Mouse (Mus musculus): ENCODE measurements around the gene Myh7b. TPM values are rescaled to one million over a fixed set of nuclear protein-coding genes. Genes with fewer than 3 reads are reported as not detected.

Myh7b gene
- polyA plus RNA-seq, 1 experiment from 2014 or later = 0.54 TPM

DNA sequence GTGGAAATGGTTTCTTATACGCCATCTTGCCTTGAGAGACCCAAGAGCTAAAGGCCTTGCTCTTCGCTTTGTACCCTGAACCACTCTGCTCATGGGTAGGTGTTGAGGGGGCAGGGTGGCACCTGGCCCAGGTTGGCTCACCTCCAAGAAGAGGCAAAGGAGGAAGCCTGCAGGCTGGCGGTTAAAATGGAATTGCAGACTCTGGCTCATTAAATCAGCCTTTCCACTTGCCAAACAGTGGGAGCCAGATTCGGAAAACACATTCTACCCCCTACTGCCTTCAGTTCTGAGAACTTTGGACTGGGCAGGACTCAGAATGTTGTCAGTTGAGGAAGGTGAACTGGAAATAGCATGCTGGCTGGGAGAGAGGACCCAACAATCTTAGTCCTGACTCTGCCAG lies 36.3 kb upstream of the Myh7b start:
- DNase-seq (ENCODE audit: low spot score) (no peak), ATAC-seq (no peak)
- H3K4me1 ChIP-seq (ENCODE audit: insufficient read depth, low read depth, low read length) = peaks cover 4% of the 10 kb centered on the region; the same call in 1 of the 2 replicates
- no peak overlapping the region for H3K4me2 ChIP-seq (replicated peaks; ENCODE audit: low read depth, low read length)
- no peaks in the 10 kb centered on the region for H3K27me3 ChIP-seq (replicated peaks; ENCODE audit: insufficient read depth, low read length)
- H3K9ac ChIP-seq (replicated peaks; ENCODE audit: low read depth) = no peak overlapping the region
- H3K36me3 ChIP-seq (ENCODE audit: insufficient read depth, low read length) = no peaks in the 10 kb centered on the region
- no peaks in the 10 kb centered on the region for H3K9me3 ChIP-seq (ENCODE audit: low read length)
- no peak overlapping the region for H3K27ac ChIP-seq (ENCODE audit: low read length)
- H3K4me3 ChIP-seq (ENCODE audit: low read depth, low read length) = no peak overlapping the region
- 73% methylated on average over 4 of the region's 4 CpGs for WGBS
- TF ChIP-seq CTCF (IDR thresholded peaks at IDR 0.05) (no peak), EP300 (IDR thresholded peaks at IDR 0.05) (no peak)

DNA sequence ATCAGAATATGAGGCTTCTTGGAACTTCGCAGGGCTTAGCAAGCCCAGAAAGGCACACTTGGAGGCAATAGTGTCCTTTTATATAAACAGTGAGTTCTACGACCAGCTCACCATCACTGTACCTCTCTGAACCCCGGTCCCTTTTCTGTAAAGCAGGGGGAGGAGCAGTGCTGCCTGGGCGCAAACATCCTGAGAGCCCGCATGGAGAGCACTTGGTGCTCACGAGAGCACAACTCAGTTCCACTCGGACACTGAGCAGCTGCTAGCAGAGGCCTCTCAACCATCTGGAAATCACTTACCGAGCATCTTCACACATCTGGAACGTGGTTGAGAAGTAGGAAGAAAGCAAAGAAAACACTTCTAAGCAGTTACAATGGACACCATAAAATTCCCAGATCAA lies 34.4 kb upstream of the Myh7b start:
- WGBS = 60% methylated on average over 9 of the region's 9 CpGs
- Histone ChIP-seq H3K4me2 (replicated peaks; ENCODE audit: low read depth, low read length) (no peak overlapping the region), H3K27ac (ENCODE audit: low read length) (no peak overlapping the region), H3K4me3 (ENCODE audit: low read depth, low read length) (no peak overlapping the region), H3K27me3 (replicated peaks; ENCODE audit: insufficient read depth, low read length) (no peaks in the 10 kb centered on the region), H3K36me3 (ENCODE audit: insufficient read depth, low read length) (no peaks in the 10 kb centered on the region), H3K4me1 (ENCODE audit: insufficient read depth, low read depth, low read length) (peaks cover 4% of the 10 kb centered on the region; the same call in 1 of the 2 replicates), H3K9me3 (ENCODE audit: low read length) (no peaks in the 10 kb centered on the region), H3K9ac (replicated peaks; ENCODE audit: low read depth) (no peak overlapping the region)
- TF ChIP-seq EP300 (IDR thresholded peaks at IDR 0.05) (no peak), CTCF (IDR thresholded peaks at IDR 0.05) (no peak)
- ATAC-seq (peak; percentile 70), DNase-seq (ENCODE audit: low spot score) (peak; percentile 48)

DNA sequence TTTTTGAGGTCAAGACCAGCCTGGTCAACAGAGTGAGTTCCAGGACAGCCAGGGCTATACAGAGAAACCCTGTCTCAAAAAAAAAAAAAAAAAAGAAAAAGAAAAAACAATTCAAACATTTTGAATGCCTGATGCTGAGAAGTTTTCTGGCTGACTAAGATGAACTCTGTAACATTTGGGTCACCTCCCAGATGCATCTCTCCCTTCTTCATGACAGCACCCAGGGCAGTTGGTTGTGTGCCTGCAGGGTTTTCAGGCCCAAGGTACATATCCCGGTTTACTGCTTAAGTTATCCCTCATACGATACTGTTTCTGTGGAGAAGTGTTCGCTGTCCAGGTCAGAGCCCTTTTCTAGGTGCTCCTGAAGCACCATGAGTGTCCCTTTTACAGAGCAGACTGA lies 30.7 kb upstream of the Myh7b start:
- Histone ChIP-seq H3K27me3 (replicated peaks; ENCODE audit: insufficient read depth, low read length) (no peaks in the 10 kb centered on the region), H3K4me1 (ENCODE audit: insufficient read depth, low read depth, low read length) (0 out of 2 replicates have a peak, but pooled peaks cover 3% of the 10 kb centered on the region), H3K4me2 (replicated peaks; ENCODE audit: low read depth, low read length) (no peak overlapping the region), H3K36me3 (ENCODE audit: insufficient read depth, low read length) (no peaks in the 10 kb centered on the region), H3K27ac (ENCODE audit: low read length) (no peak overlapping the region), H3K9me3 (ENCODE audit: low read length) (no peaks in the 10 kb centered on the region), H3K9ac (replicated peaks; ENCODE audit: low read depth) (no peak overlapping the region), H3K4me3 (ENCODE audit: low read depth, low read length) (no peak overlapping the region)
- ATAC-seq (no peak), DNase-seq (ENCODE audit: low spot score) (no peak)
- TF ChIP-seq EP300 (IDR thresholded peaks at IDR 0.05) (no peak), CTCF (IDR thresholded peaks at IDR 0.05) (no peak)
- 88% methylated on average over 3 of the region's 3 CpGs for WGBS

DNA sequence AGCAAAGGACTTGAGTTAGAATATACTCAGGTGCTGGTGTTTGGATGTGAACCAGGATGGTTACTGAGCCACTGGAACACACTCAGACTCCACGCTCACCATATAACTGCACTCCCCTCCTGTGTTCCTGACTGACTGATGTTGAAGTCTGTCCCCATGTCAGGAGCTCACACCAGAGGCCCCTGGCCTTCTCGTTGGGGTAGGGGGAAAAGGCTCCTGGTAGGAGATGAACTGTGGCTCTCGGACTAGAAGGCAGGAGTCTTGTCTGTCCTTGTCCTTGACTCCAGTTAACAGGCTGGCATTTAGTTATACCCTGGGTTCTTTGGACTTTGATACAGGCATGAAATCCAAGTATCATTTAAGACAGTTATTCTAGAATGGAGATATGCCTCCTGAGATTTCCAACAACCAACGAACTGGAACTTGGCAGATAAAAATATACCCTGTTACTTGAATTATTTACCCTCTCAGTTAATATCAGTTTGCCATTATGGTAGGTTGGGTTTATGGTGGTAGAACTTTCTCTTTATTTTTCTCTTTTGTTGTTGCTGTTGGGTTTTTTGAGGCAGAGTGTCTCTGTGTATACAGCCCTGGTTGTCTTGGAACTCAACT lies 28.5 kb upstream of the Myh7b start:
- WGBS = 75% methylated on average over 4 of the region's 4 CpGs
- no peak for ATAC-seq
- H3K4me3 ChIP-seq (ENCODE audit: low read depth, low read length) = no peak overlapping the region

DNA sequence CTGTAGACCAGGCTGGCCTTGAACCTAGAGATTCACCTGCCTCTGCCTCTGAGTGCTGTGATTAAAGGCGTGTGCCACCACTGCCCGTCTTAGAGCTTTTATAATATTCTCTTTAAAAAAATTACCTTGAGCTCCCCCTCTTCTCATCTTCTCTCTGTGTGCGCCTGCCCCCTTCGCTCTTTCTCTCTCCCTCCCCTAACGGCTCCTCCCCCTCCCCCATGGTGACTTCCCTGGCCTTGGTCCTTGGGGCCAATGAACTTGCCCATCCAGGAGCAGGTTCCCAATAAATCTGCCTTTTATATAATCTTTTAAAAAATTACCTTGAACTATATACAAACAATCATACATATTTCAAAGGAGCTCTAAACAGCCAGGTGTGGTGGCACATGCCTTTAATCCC lies 28.0 kb upstream of the Myh7b start:
- no peak for ATAC-seq
- Histone ChIP-seq H3K4me1 (ENCODE audit: insufficient read depth, low read depth, low read length) (0 out of 2 replicates have a peak, but pooled peaks cover 3% of the 10 kb centered on the region), H3K4me3 (ENCODE audit: low read depth, low read length) (no peak overlapping the region), H3K9ac (replicated peaks; ENCODE audit: low read depth) (no peak overlapping the region), H3K27me3 (replicated peaks; ENCODE audit: insufficient read depth, low read length) (no peaks in the 10 kb centered on the region), H3K36me3 (ENCODE audit: insufficient read depth, low read length) (no peaks in the 10 kb centered on the region), H3K27ac (ENCODE audit: low read length) (no peak overlapping the region), H3K9me3 (ENCODE audit: low read length) (no peaks in the 10 kb centered on the region), H3K4me2 (replicated peaks; ENCODE audit: low read depth, low read length) (no peak overlapping the region)
- 89% methylated on average over 5 of the region's 5 CpGs for WGBS
- TF ChIP-seq EP300 (IDR thresholded peaks at IDR 0.05) (no peak), CTCF (IDR thresholded peaks at IDR 0.05) (no peak)
- DNase-seq (ENCODE audit: low spot score) = no peak

More for the DNA sequence above, 28.5 kb upstream of the Myh7b start:
- Histone ChIP-seq H3K27me3 (replicated peaks; ENCODE audit: insufficient read depth, low read length) (no peaks in the 10 kb centered on the region), H3K9me3 (ENCODE audit: low read length) (no peaks in the 10 kb centered on the region), H3K4me2 (replicated peaks; ENCODE audit: low read depth, low read length) (no peak overlapping the region), H3K27ac (ENCODE audit: low read length) (no peak overlapping the region), H3K36me3 (ENCODE audit: insufficient read depth, low read length) (no peaks in the 10 kb centered on the region), H3K9ac (replicated peaks; ENCODE audit: low read depth) (no peak overlapping the region), H3K4me1 (ENCODE audit: insufficient read depth, low read depth, low read length) (0 out of 2 replicates have a peak, but pooled peaks cover 3% of the 10 kb centered on the region)
- TF ChIP-seq CTCF (IDR thresholded peaks at IDR 0.05) (no peak), EP300 (IDR thresholded peaks at IDR 0.05) (no peak)
- no peak for DNase-seq (ENCODE audit: low spot score)

DNA sequence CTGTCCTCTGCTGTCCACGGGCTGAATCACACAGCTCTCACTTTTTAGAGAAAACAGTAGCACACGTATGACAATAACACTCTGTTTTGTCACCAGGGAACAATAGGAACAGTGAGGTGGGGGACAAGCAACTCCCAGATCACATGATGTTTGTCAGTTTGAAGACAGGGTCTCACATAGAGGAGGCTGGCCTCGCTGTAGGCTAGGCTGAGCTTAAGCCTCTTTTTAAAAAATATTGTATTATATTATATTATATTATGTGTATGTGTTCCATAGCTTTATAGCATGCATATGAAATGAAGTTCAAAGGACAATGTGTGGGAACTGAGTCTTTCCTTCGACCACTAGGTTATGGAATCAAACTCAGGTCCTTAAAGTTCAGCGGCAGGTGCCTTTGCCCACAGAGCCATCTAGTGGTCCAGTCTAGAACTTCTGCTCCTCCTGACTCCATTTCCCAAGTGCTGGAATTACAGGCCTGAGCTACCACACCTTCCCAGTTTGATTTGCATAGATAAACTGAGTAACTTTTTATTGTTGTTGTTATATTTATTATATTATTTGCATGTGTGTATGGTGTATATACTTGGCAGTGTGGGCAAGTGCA lies 27.0 kb upstream of the Myh7b start:
- no peak overlapping the region for H3K9ac ChIP-seq (replicated peaks; ENCODE audit: low read depth)
- H3K4me2 ChIP-seq (replicated peaks; ENCODE audit: low read depth, low read length) = no peak overlapping the region
- H3K27me3 ChIP-seq (replicated peaks; ENCODE audit: insufficient read depth, low read length) = no peaks in the 10 kb centered on the region
- H3K36me3 ChIP-seq (ENCODE audit: insufficient read depth, low read length) = no peaks in the 10 kb centered on the region
- DNase-seq (ENCODE audit: low spot score) = peak; percentile 83
- 0 out of 2 replicates have a peak, but pooled peaks cover 3% of the 10 kb centered on the region for H3K4me1 ChIP-seq (ENCODE audit: insufficient read depth, low read depth, low read length)
- peak; percentile 23; the same call in 1 of the 2 replicates for ATAC-seq
- WGBS = 43% methylated on average over 5 of the region's 5 CpGs
- no peak overlapping the region for H3K27ac ChIP-seq (ENCODE audit: low read length)
- TF ChIP-seq EP300 (IDR thresholded peaks at IDR 0.05) (no peak), CTCF (IDR thresholded peaks at IDR 0.05) (peak; percentile 93)
- H3K9me3 ChIP-seq (ENCODE audit: low read length) = no peaks in the 10 kb centered on the region
- no peak overlapping the region for H3K4me3 ChIP-seq (ENCODE audit: low read depth, low read length)

All from lung, postnatal 0 days (tissue).